Mouse (Mus musculus) kidney, embryonic 14.5 days (tissue): Measurements from ENCODE around the gene Slc9c1. TPM values are rescaled to one million over a fixed set of nuclear protein-coding genes. Genes with fewer than 3 reads are reported as not detected.

Source experiments
- ATAC-seq: fragments of 200-750 bp; cut with Nextera tagmentation; 2 replicates; pipeline ENCODE4 v1.8.0; 2017; ENCODE audit warnings: moderate number of reproducible peaks, mild to moderate bottlenecking, moderate TSS enrichment, moderate library complexity; ENCODE audit not compliant: low FRiP score, low TSS enrichment
- H3K27ac ChIP-seq: fragments of 300-500 bp; sonication (generic); 2 replicates; pipeline ENCODE4 v1.5.1; 2014; ENCODE audit warnings: low read depth, mild to moderate bottlenecking, low read length, moderate library complexity, mixed read lengths
- H3K27me3 ChIP-seq: fragments of 300-500 bp; sonication (generic); 2 replicates; pipeline ENCODE4 v1.6.1; 2014; ENCODE audit warnings: mild to moderate bottlenecking, low read length; ENCODE audit not compliant: control insufficient read depth, insufficient read depth
- H3K36me3 ChIP-seq: fragments of 300-500 bp; sonication (generic); 2 replicates; pipeline ENCODE4 v1.6.1; 2014; ENCODE audit warnings: low read length, mixed read lengths; ENCODE audit not compliant: control insufficient read depth, insufficient read depth
- H3K4me1 ChIP-seq: fragments of 300-500 bp; sonication (generic); 2 replicates; pipeline ENCODE4 v1.6.1; 2014; ENCODE audit warnings: low read length, mixed read lengths; ENCODE audit not compliant: control insufficient read depth, insufficient read depth
- H3K4me2 ChIP-seq: fragments of 300-500 bp; sonication (generic); replicated peaks from 2 replicates; pipeline ENCODE4 v1.6.1; 2014; ENCODE audit warnings: low read depth, mild to moderate bottlenecking, low read length
- H3K4me3 ChIP-seq: fragments of 300-500 bp; sonication (generic); 2 replicates; pipeline ENCODE4 v1.5.1; 2014; ENCODE audit warnings: mild to moderate bottlenecking, low read length
- H3K9ac ChIP-seq: fragments of 300-500 bp; sonication (generic); 2 replicates; pipeline ENCODE4 v1.6.1; 2014; ENCODE audit warnings: low read depth, mild to moderate bottlenecking, low read length, moderate library complexity
- H3K9me3 ChIP-seq: fragments of 300-500 bp; sonication (generic); 2 replicates; pipeline ENCODE4 v1.6.1; 2016; ENCODE audit warnings: low read length; ENCODE audit not compliant: control insufficient read depth
- WGBS: fragments of 180-500 bp; shearing (Covaris S2); extraction: QIAGEN DNeasy Blood & Tissue Kit; methylation state at CpG from one replicate; pipeline ENCODE4 v1.1.7; 2014; 5-methylcytosine and 5-hydroxymethylcytosine counted together
- polyA plus RNA-seq: library from polyadenylated mRNA; unstranded; fragments of >200 nt; fragmentation: Nextera tagmentation; extraction: Ambion mirVana; gene quantifications from 2 replicates; pipeline ENCODE4 v1.2.1, GENCODE M21; 2014

Slc9c1 gene
- polyA plus RNA-seq, 1 experiment from 2014 or later: not detected

GRCm38 (mm10) chr16:45561747-45562146 lies 26.6 kb downstream of the Slc9c1 start:
- WGBS: 68% methylated on average over 3 of the region's 3 CpGs
- Histone ChIP-seq H3K27me3 (no peaks in the 10 kb centered on the region), H3K4me3 (no peak overlapping the region), H3K36me3 (no peaks in the 10 kb centered on the region), H3K4me2 (no peak overlapping the region), H3K9me3 (no peaks in the 10 kb centered on the region), H3K27ac (no peak overlapping the region), H3K4me1 (no peaks in the 10 kb centered on the region), H3K9ac (no peak overlapping the region)
- no peak for ATAC-seq

- Histone ChIP-seq H3K27me3 (no peaks in the 10 kb centered on the region), H3K4me2 (no peak overlapping the region), H3K27ac (no peak overlapping the region), H3K4me3 (no peak overlapping the region), H3K36me3 (no peaks in the 10 kb centered on the region), H3K9ac (no peak overlapping the region), H3K9me3 (no peaks in the 10 kb centered on the region), H3K4me1 (no peaks in the 10 kb centered on the region)
- ATAC-seq: no peak
- WGBS: 91% methylated on average over 3 of the region's 3 CpGs
Measured at GRCm38 (mm10) chr16:45572307-45572706, 37.2 kb downstream of the Slc9c1 start.

GRCm38 (mm10) chr16:45579883-45580282 lies 44.8 kb downstream of the Slc9c1 start:
- Histone ChIP-seq H3K27ac (no peak overlapping the region), H3K27me3 (no peaks in the 10 kb centered on the region), H3K36me3 (no peaks in the 10 kb centered on the region), H3K4me2 (no peak overlapping the region), H3K9me3 (no peaks in the 10 kb centered on the region), H3K9ac (no peak overlapping the region), H3K4me1 (no peaks in the 10 kb centered on the region), H3K4me3 (no peak overlapping the region)
- 73% methylated on average over 12 of the region's 12 CpGs for WGBS
- ATAC-seq: no peak

GRCm38 (mm10) chr16:45582512-45582911 lies 47.4 kb downstream of the Slc9c1 start:
- WGBS: 31% methylated on average over 2 of the region's 2 CpGs
- H3K27me3 ChIP-seq: no peaks in the 10 kb centered on the region
- H3K9me3 ChIP-seq: no peaks in the 10 kb centered on the region
- no peak overlapping the region for H3K27ac ChIP-seq
- ATAC-seq: no peak
- no peaks in the 10 kb centered on the region for H3K4me1 ChIP-seq
- no peaks in the 10 kb centered on the region for H3K36me3 ChIP-seq
- H3K9ac ChIP-seq: no peak overlapping the region
- no peak overlapping the region for H3K4me3 ChIP-seq
- no peak overlapping the region for H3K4me2 ChIP-seq

GRCm38 (mm10) chr16:45593656-45594055 lies 58.5 kb downstream of the Slc9c1 start:
- H3K4me3 ChIP-seq: no peak overlapping the region
- 70% methylated on average over 1 of the region's 1 CpGs for WGBS
- H3K4me1 ChIP-seq: no peaks in the 10 kb centered on the region
- H3K36me3 ChIP-seq: no peaks in the 10 kb centered on the region
- no peaks in the 10 kb centered on the region for H3K27me3 ChIP-seq
- ATAC-seq: no peak
- no peak overlapping the region for H3K4me2 ChIP-seq
- no peak overlapping the region for H3K9ac ChIP-seq
- no peaks in the 10 kb centered on the region for H3K9me3 ChIP-seq
- H3K27ac ChIP-seq: no peak overlapping the region

GRCm38 (mm10) chr16:45595494-45595893 lies 60.4 kb downstream of the Slc9c1 start:
- Histone ChIP-seq H3K27me3 (no peaks in the 10 kb centered on the region), H3K27ac (no peak overlapping the region), H3K4me3 (no peak overlapping the region), H3K9me3 (no peaks in the 10 kb centered on the region), H3K9ac (no peak overlapping the region), H3K36me3 (no peaks in the 10 kb centered on the region), H3K4me1 (no peaks in the 10 kb centered on the region), H3K4me2 (no peak overlapping the region)
- ATAC-seq: no peak

GRCm38 (mm10) chr16:45608481-45608954 lies 73.4 kb downstream of the Slc9c1 start:
- H3K4me3 ChIP-seq: no peak overlapping the region
- no peak overlapping the region for H3K27ac ChIP-seq
- H3K9me3 ChIP-seq: no peaks in the 10 kb centered on the region
- H3K4me1 ChIP-seq: no peaks in the 10 kb centered on the region
- no peak overlapping the region for H3K4me2 ChIP-seq
- H3K36me3 ChIP-seq: no peaks in the 10 kb centered on the region
- no peaks in the 10 kb centered on the region for H3K27me3 ChIP-seq
- peak; percentile 28; the same call in 1 of the 2 replicates for ATAC-seq
- no peak overlapping the region for H3K9ac ChIP-seq
- WGBS: 36% methylated on average over 4 of the region's 4 CpGs

- Histone ChIP-seq H3K4me3 (no peak overlapping the region), H3K9me3 (no peaks in the 10 kb centered on the region), H3K36me3 (no peaks in the 10 kb centered on the region), H3K4me2 (no peak overlapping the region), H3K9ac (no peak overlapping the region), H3K27ac (no peak overlapping the region), H3K27me3 (no peaks in the 10 kb centered on the region), H3K4me1 (no peaks in the 10 kb centered on the region)
- no peak for ATAC-seq
- 76% methylated on average over 3 of the region's 3 CpGs for WGBS
Measured at GRCm38 (mm10) chr16:45609300-45609699, 74.2 kb downstream of the Slc9c1 start.

- Histone ChIP-seq H3K27ac (no peak within 1 kb of the TSS), H3K27me3 (no peaks in the 10 kb centered on the region), H3K9ac (no peak within 1 kb of the TSS), H3K4me3 (no peak within 1 kb of the TSS), H3K4me1 (no peaks in the 10 kb centered on the region), H3K9me3 (no peaks in the 10 kb centered on the region), H3K4me2 (no peak within 1 kb of the TSS), H3K36me3 (no peaks in the 10 kb centered on the region)
- 70% methylated on average over 4 of the region's 4 CpGs for WGBS
- no peak for ATAC-seq
Measured at GRCm38 (mm10) chr16:45610267-45610666, 75.2 kb downstream of the Slc9c1 start, which contains the start of gene Gcsam. Gcsam (plus strand) TSS chr16:45610380.
